25 mouse cellular contexts compared by ENCODE assay signal in the genomic region with DNA sequence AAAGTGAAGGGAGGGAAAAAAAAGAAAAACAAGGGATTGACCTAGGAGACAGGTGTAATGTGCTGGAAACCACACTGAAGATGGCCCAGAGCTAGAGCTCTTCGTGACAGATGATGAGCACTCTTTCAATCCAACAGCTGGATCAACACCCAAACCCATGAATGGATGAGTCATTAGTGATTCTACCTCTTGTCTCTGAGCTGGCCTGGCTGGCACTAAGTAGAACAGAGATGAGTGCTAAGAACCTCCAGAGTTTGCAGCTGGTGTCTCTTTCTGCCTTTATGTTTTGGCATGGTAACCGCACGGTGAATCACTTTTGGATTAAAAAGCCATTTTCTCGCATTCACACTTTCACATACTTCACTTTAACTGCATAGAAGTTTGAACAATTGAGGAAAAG. TPM values are rescaled to one million over a fixed set of nuclear protein-coding genes. Genes with fewer than 3 reads are reported as not detected.
DNase-seq lines count a peak whose midpoint lies in the region; TF ChIP-seq lines count a peak whose summit lies in the region.
"Had no signal": no experiment of that assay in that cellular context is flagged by ENCODE, and none has a peak within 500 bp of the region (broad histone marks: within the 10 kb centered on the region; RNA-seq: fewer than 3 reads in every experiment).

No protein-coding gene starts in this region.

- peak; percentile 23 to 36 for DNase-seq in frontal cortex, postnatal 36 days (ENCODE audit: low spot score in 2 of 2)
- no peak for DNase-seq in frontal cortex, postnatal 14 days (ENCODE audit: low spot score in 2 of 2)
- no peak for DNase-seq in left cerebral cortex, adult 2 months (ENCODE audit: extremely low spot score in 1 of 2, low spot score in 2 of 2)
- DNase-seq in left cerebral cortex, postnatal 10 days (ENCODE audit: extremely low spot score in 1 of 2, low spot score in 2 of 2), result no peak
- DNase-seq in brain, adult 2 months (ENCODE audit: low read depth, low spot score), result peak; percentile 67
- no peak for DNase-seq in kidney, postnatal 4 days
- DNase-seq: adrenal gland, adult 8-10 months; adrenal gland, postnatal 25 days; cerebellum, adult 18-20 months; cerebellum, adult 9-10 months; cerebellum, postnatal 14 days; gastrocnemius, postnatal 10 days; gastrocnemius, postnatal 36 days; heart, postnatal 10 days; heart, postnatal 36 days had no signal

- no peak for TF ChIP-seq CTCF in left cerebral cortex, adult 2 months (IDR thresholded peaks at IDR 0.05)
- no peak for TF ChIP-seq CTCF in C2C12 (IDR thresholded peaks at IDR 0.05; ENCODE audit: control insufficient read depth, insufficient read depth, insufficient read length)

- no peaks in the 10 kb centered on the region for H3K27me3 ChIP-seq in C2C12 (ENCODE audit: control insufficient read depth, insufficient read depth, insufficient read length)
- H3K27me3 ChIP-seq: forebrain, embryonic 13.5 days; heart, embryonic 15.5 days; hindbrain, embryonic 13.5 days; intestine, embryonic 15.5 days had no signal

- H3K36me3 ChIP-seq in C2C12 (ENCODE audit: control insufficient read depth, insufficient read depth), result no peaks in the 10 kb centered on the region
- H3K36me3 ChIP-seq: forebrain, embryonic 10.5 days; heart, embryonic 12.5 days; heart, embryonic 15.5 days; hindbrain, embryonic 10.5 days; hindbrain, embryonic 13.5 days; intestine, embryonic 15.5 days had no signal

- no peak overlapping the region for H3K4me3 ChIP-seq in left cerebral cortex, adult 2 months
- no peak overlapping the region for H3K4me3 ChIP-seq in C2C12 (ENCODE audit: insufficient read depth, poor library complexity, severe bottlenecking)
- H3K4me3 ChIP-seq: forebrain, embryonic 10.5 days; forebrain, embryonic 13.5 days; heart, embryonic 12.5 days; heart, embryonic 15.5 days; hindbrain, embryonic 10.5 days; hindbrain, embryonic 13.5 days; intestine, embryonic 15.5 days had no signal

- intact Hi-C loops in left cerebral cortex, adult 2 months (cut with DNase I), result loop anchor here (5.0 kb wide), 1 partner anchor 105 kb away; no protein-coding TSS in a partner anchor
- intact Hi-C loops in left cerebral cortex, postnatal 10 days (cut with DNase I), result no loop called here

- peak overlapping the region; percentile 6; the same call in 1 of the 2 replicates for H3K27ac ChIP-seq in left cerebral cortex, adult 2 months
- H3K27ac ChIP-seq: forebrain, embryonic 10.5 days; forebrain, embryonic 13.5 days; heart, embryonic 15.5 days; hindbrain, embryonic 10.5 days; hindbrain, embryonic 13.5 days; intestine, embryonic 15.5 days had no signal

- H3ac ChIP-seq in C2C12 (ENCODE audit: control insufficient read depth, insufficient read length, low read depth), result no peak overlapping the region

- no peaks in the 10 kb centered on the region for H3K79me2 ChIP-seq in C2C12 (ENCODE audit: control insufficient read depth, insufficient read depth)

- H3K79me3 ChIP-seq in C2C12 (ENCODE audit: low read depth), result no peaks in the 10 kb centered on the region

TF ChIP-seq in C2C12, 6 proteins besides CTCF, POLR2A, EP300 and RAD21:
- TF ChIP-seq MYOG (IDR thresholded peaks at IDR 0.05; ENCODE audit: control insufficient read depth, extremely low read depth, insufficient read length), result no peak
- peak; percentile 10 for TF ChIP-seq FOSL1 (IDR thresholded peaks at IDR 0.05; ENCODE audit: insufficient read depth, low read length, poor library complexity, severe bottlenecking)
- peak; percentile 99 for TF ChIP-seq MYOD1 (IDR thresholded peaks at IDR 0.05; ENCODE audit: control insufficient read depth, insufficient read length, low read depth)

RNA-seq across cellular contexts. Expression of gene Pde1a, which starts 57.6 kb away (rescaled TPM):
- total RNA-seq in left cerebral cortex, adult 2 months (2021), result 100 to 1,000 TPM; 142 to 145 TPM
- 100 to 1,000 TPM in 1 of 2 experiments, 10 to 100 TPM in 1; 99.8 to 104 TPM for total RNA-seq in left cerebral cortex, postnatal 10 days (2021)
- polyA plus RNA-seq in C2C12 (2012; fragmentation: generic; extraction: Trizol), result not detected
- total RNA-seq: granulocyte monocyte progenitor cell, adult 5-6 weeks had no signal
- polyA plus RNA-seq: activated CD4-positive, CD25-positive, alpha-beta regulatory T cell, adult 4 months had no signal

Comparison
In these comparisons a context has a peak if more than half of its experiments do, and no peak if none do; other contexts are left out.
1. DNase-seq: peak in frontal cortex, postnatal 36 days (2 of 2) and brain, adult 2 months (single experiment); none in frontal cortex, postnatal 14 days (0 of 2), left cerebral cortex, adult 2 months (0 of 2), left cerebral cortex, postnatal 10 days (0 of 2) and kidney, postnatal 4 days (0 of 2).